Mouse (Mus musculus): ENCODE measurements at regions not wholly inside any gene's neighbourhood (a gene's known extent, or its start where the extent isn't known, plus 50 kb on each side); places are given as distances from the start of the nearest gene placed in this dataset.

GRCm38 (mm10) chr2:178911646-178912045 is 481.3 kb downstream of the Cdh26 start:
- Histone ChIP-seq H3K27ac (replicated peaks) (no peak overlapping the region), H3K4me2 (replicated peaks) (no peak overlapping the region)
- no peak for ATAC-seq (ENCODE audit: low FRiP score, low read depth)

DNA sequence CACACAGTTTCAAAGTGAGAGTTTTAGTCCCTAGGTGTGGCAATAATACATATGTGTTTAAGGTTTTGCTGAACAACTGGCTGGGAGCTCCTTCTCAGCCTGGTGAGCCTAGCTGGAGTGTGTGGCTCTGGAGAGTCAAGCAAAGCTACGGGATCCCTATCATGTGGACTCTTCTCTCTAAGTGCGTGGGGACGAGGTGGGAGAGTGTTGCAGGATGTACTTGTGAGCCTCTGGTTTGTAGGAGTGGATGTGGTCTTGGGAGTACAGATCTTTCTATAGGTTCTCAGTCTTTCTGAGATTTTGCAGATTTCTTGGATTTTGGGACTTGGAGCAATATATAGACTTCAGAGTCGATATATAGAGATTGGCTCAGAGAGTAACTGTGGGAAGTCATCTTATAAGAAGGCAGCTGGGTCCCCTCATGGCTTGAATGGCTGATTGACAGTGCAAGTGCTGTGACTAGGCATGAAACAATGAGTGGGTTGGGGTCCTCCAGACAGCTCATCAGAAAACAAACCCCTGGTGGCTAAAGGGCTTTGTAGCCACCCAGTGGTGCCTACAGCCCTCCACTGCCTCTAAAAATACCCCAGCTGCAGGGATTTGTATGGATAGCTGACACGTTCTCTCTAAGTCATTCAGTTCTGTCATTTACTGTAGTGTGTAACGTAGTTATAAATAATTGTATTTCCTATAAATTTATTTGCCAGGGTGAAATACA is 486.1 kb downstream of the Cdh26 start:
- Histone ChIP-seq H3K4me1 (peaks cover 8% of the 10 kb centered on the region), H3K27me3 (no peaks in the 10 kb centered on the region), H3K4me2 (replicated peaks) (no peak overlapping the region), H3K9me3 (no peaks in the 10 kb centered on the region), H3K9ac (replicated peaks) (no peak overlapping the region), H3K4me3 (no peak overlapping the region), H3K27ac (replicated peaks) (no peak overlapping the region), H3K36me3 (no peaks in the 10 kb centered on the region)
- ATAC-seq (ENCODE audit: low FRiP score, low read depth), result no peak
- WGBS, result 67% methylated on average over 6 of the region's 6 CpGs

More at GRCm38 (mm10) chr2:178911646-178912045, 481.3 kb downstream of the Cdh26 start:
- no peaks in the 10 kb centered on the region for H3K36me3 ChIP-seq
- H3K27me3 ChIP-seq, result no peaks in the 10 kb centered on the region
- H3K9ac ChIP-seq (replicated peaks), result no peak overlapping the region
- H3K9me3 ChIP-seq, result no peaks in the 10 kb centered on the region
- H3K4me1 ChIP-seq, result peaks cover 2% of the 10 kb centered on the region; the same call in 1 of the 2 replicates
- 83% methylated on average over 3 of the region's 3 CpGs for WGBS
- no peak overlapping the region for H3K4me3 ChIP-seq

DNA sequence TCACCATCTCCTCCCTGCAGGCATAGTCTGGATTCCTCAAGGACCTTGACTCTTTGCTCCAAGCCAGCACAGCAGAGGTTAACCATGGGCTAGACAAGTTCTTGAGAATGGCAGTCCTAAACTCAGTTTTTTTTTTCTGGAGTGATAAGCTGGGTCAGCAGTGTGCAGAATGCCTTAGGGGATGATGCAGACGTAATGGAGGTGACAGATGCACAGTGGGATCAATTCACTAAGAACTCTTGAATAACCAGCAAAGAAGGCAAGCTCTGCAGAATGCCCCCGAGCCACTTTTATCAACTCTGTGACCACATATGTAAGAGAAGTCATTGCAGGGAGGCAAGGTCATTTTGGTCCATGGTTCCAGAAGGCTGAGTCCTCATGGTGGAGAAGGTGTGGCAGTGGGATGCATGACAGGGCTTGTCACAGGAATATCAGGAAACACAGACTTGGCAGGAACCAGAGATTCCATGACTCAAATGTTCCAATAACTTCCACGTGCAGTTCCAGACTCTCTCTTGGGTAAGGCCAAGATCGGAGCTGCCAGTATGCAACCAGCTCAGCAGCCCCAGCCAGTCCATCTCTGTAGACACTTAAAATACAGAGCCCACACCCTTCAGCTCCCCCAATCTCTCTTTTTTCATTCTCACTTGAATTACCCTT is 494.3 kb downstream of the Cdh26 start:
- no peak for ATAC-seq (ENCODE audit: low FRiP score, low read depth)
- no peaks in the 10 kb centered on the region; the same call in 1 of the 2 replicates for H3K27me3 ChIP-seq
- WGBS, result 77% methylated on average over 4 of the region's 4 CpGs
- no peak overlapping the region for H3K9ac ChIP-seq (replicated peaks)
- no peak overlapping the region for H3K27ac ChIP-seq (replicated peaks)
- peaks cover 13% of the 10 kb centered on the region for H3K4me1 ChIP-seq
- no peak overlapping the region for H3K4me3 ChIP-seq
- H3K9me3 ChIP-seq, result no peaks in the 10 kb centered on the region
- no peaks in the 10 kb centered on the region for H3K36me3 ChIP-seq
- no peak overlapping the region for H3K4me2 ChIP-seq (replicated peaks)

- WGBS, result 60% methylated on average over 13 of the region's 13 CpGs
- no peaks in the 10 kb centered on the region; the same call in 1 of the 2 replicates for H3K27me3 ChIP-seq
- no peak for ATAC-seq (ENCODE audit: low FRiP score, low read depth)
- no peak overlapping the region for H3K9ac ChIP-seq (replicated peaks)
- no peak overlapping the region for H3K4me3 ChIP-seq
- no peak overlapping the region for H3K27ac ChIP-seq (replicated peaks)
- peaks cover 8% of the 10 kb centered on the region; the same call in 1 of the 2 replicates for H3K4me1 ChIP-seq
- no peaks in the 10 kb centered on the region for H3K36me3 ChIP-seq
- H3K9me3 ChIP-seq, result no peaks in the 10 kb centered on the region
- no peak overlapping the region for H3K4me2 ChIP-seq (replicated peaks)
Measured at GRCm38 (mm10) chr2:178927038-178927660, 496.8 kb downstream of the Cdh26 start.

DNA sequence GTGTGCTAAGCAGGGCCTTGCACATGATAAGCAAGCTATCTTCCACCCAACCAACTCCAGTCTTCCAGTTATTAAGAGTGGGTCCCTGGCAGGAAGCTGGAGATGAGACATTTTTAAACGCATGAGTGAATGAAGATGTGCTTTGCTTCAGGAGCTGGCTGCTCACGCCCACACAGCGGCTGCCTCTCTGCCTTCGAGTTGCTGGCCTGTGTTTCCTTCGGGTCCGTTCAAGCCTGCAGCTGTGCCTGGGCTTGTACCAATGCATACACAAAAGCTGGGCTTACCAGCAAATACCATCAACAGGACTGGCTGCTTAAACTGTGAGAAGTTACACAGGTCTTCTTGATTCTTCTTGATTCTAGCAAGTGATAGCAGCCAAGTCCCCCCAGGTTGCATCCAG is 498.7 kb downstream of the Cdh26 start:
- 82% methylated on average over 6 of the region's 6 CpGs for WGBS
- Histone ChIP-seq H3K36me3 (no peaks in the 10 kb centered on the region), H3K27ac (replicated peaks) (no peak overlapping the region), H3K4me3 (no peak overlapping the region), H3K4me2 (replicated peaks) (no peak overlapping the region), H3K9me3 (no peaks in the 10 kb centered on the region), H3K9ac (replicated peaks) (no peak overlapping the region), H3K4me1 (peaks cover 8% of the 10 kb centered on the region; the same call in 1 of the 2 replicates), H3K27me3 (no peaks in the 10 kb centered on the region; the same call in 1 of the 2 replicates)
- no peak for ATAC-seq (ENCODE audit: low FRiP score, low read depth)

- no peak overlapping the region for H3K4me3 ChIP-seq
- no peak for ATAC-seq (ENCODE audit: low FRiP score, low read depth)
- H3K9me3 ChIP-seq, result no peaks in the 10 kb centered on the region
- no peak overlapping the region for H3K27ac ChIP-seq (replicated peaks)
- no peak overlapping the region for H3K9ac ChIP-seq (replicated peaks)
- no peaks in the 10 kb centered on the region for H3K36me3 ChIP-seq
- no peaks in the 10 kb centered on the region; the same call in 1 of the 2 replicates for H3K27me3 ChIP-seq
- no peak overlapping the region for H3K4me2 ChIP-seq (replicated peaks)
- peaks cover 8% of the 10 kb centered on the region; the same call in 1 of the 2 replicates for H3K4me1 ChIP-seq
- 77% methylated on average over 2 of the region's 2 CpGs for WGBS
Measured at GRCm38 (mm10) chr2:178930125-178930524, 499.8 kb downstream of the Cdh26 start.

DNA sequence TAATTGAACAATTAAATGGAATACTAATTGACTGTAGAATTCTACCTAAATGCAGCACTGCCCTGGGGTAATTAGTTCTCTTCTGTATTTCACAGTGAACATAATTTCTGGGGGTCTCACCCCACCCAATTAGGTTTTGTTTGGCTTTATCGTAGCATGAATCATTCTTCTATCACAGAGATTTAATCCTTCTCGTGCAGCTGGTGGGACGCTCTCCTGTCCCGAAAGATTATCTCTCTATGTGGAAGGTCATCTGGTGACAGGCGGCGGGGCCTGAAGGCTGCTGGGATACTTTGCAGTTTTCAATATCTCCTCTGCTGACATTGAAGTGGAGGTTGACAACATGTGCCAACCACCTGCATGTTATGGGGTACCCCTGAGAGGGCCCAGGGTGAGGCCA is 493.8 kb upstream of the Cdh4 start:
- Histone ChIP-seq H3K4me2 (replicated peaks) (no peak overlapping the region), H3K27ac (replicated peaks) (no peak overlapping the region), H3K4me3 (no peak overlapping the region), H3K4me1 (peaks cover 23% of the 10 kb centered on the region), H3K36me3 (no peaks in the 10 kb centered on the region), H3K9me3 (no peaks in the 10 kb centered on the region), H3K9ac (replicated peaks) (no peak overlapping the region), H3K27me3 (no peaks in the 10 kb centered on the region)
- whole genome bisulfite sequencing, result 36% methylated on average over 6 of the region's 6 CpGs
- ATAC-seq (ENCODE audit: low FRiP score, low read depth), result peak; percentile 23; the same call in 1 of the 2 replicates

GRCm38 (mm10) chr2:178949103-178949502 is 493.1 kb upstream of the Cdh4 start:
- Histone ChIP-seq H3K4me2 (replicated peaks) (no peak overlapping the region), H3K9me3 (no peaks in the 10 kb centered on the region), H3K4me3 (no peak overlapping the region), H3K27ac (replicated peaks) (no peak overlapping the region), H3K9ac (replicated peaks) (no peak overlapping the region), H3K4me1 (peaks cover 23% of the 10 kb centered on the region), H3K27me3 (no peaks in the 10 kb centered on the region), H3K36me3 (no peaks in the 10 kb centered on the region)
- ATAC-seq (ENCODE audit: low FRiP score, low read depth), result peak; percentile 54
- WGBS, result 31% methylated on average over 4 of the region's 4 CpGs

GRCm38 (mm10) chr2:178950304-178950703 is 491.9 kb upstream of the Cdh4 start:
- H3K27me3 ChIP-seq, result no peaks in the 10 kb centered on the region
- H3K9ac ChIP-seq (replicated peaks), result no peak overlapping the region
- no peak for ATAC-seq (ENCODE audit: low FRiP score, low read depth)
- WGBS, result 37% methylated on average over 1 of the region's 1 CpGs
- no peak overlapping the region for H3K4me3 ChIP-seq
- H3K9me3 ChIP-seq, result no peaks in the 10 kb centered on the region
- H3K36me3 ChIP-seq, result no peaks in the 10 kb centered on the region
- no peak overlapping the region for H3K4me2 ChIP-seq (replicated peaks)
- H3K4me1 ChIP-seq, result peaks cover 23% of the 10 kb centered on the region
- no peak overlapping the region for H3K27ac ChIP-seq (replicated peaks)

DNA sequence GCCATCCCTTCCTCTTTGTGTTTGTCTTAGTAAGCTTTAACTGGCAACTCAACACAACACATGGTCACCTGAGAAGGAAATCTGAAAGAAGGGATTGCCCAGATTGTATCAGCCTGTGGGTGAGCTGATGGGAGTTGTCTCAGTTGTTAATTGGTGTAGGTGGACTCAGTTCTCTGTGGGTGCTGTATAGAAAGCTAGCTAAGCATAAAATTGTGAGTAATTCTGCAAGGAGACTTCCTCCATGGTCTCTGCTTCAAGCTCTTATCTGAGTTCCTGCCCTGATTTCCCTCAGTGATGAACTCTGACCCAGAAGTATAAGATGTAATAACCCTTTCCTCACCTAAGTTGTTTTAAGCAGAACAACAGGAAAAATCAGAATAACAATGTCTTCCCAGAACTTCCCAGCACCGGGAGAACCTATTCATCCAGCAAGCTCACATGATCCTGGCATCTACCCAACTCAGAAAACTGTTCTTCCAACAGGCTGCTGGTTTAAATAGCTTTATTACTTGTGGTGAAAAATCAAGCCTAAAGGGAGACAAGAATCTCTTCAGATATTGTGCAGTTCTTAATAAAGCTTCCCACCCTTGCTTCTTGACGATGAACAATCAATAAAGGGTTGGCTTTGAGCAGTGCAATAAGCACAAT is 487.7 kb upstream of the Cdh4 start:
- 85% methylated on average over 2 of the region's 2 CpGs for WGBS
- Histone ChIP-seq H3K4me2 (replicated peaks) (no peak overlapping the region), H3K27me3 (no peaks in the 10 kb centered on the region), H3K36me3 (no peaks in the 10 kb centered on the region), H3K4me1 (peaks cover 13% of the 10 kb centered on the region; the same call in 1 of the 2 replicates), H3K4me3 (no peak overlapping the region), H3K27ac (replicated peaks) (no peak overlapping the region), H3K9me3 (no peaks in the 10 kb centered on the region), H3K9ac (replicated peaks) (no peak overlapping the region)
- no peak for ATAC-seq (ENCODE audit: low FRiP score, low read depth)

DNA sequence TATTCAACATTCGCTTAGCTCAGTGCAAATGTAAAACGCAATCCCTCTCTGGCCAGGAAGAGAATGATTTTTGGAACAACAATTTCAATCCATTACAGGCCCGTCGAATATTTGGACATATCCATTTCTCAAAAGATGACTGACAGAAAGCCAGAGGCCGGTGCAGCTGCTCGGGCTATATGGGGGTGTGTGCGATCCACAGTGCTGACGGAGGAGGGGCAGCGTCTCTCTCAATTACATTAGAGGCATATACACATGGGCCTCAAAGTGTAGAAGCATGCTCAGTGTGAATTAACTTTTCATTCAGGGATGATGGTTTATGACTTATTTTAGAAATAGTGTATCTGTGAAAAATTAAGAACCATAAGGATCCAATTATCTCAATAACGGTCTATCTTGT is 483.4 kb upstream of the Cdh4 start:
- H3K9ac ChIP-seq (replicated peaks), result no peak overlapping the region
- H3K4me1 ChIP-seq, result peaks cover 8% of the 10 kb centered on the region; the same call in 1 of the 2 replicates
- no peaks in the 10 kb centered on the region for H3K36me3 ChIP-seq
- no peaks in the 10 kb centered on the region for H3K27me3 ChIP-seq
- no peak overlapping the region for H3K27ac ChIP-seq (replicated peaks)
- no peaks in the 10 kb centered on the region for H3K9me3 ChIP-seq
- no peak overlapping the region for H3K4me2 ChIP-seq (replicated peaks)
- H3K4me3 ChIP-seq, result no peak overlapping the region
- WGBS, result 79% methylated on average over 10 of the region's 10 CpGs
- no peak for ATAC-seq (ENCODE audit: low FRiP score, low read depth)

- Histone ChIP-seq H3K9me3 (no peaks in the 10 kb centered on the region), H3K4me2 (replicated peaks) (no peak overlapping the region), H3K27ac (replicated peaks) (no peak overlapping the region), H3K27me3 (no peaks in the 10 kb centered on the region), H3K4me1 (peaks cover 8% of the 10 kb centered on the region; the same call in 1 of the 2 replicates), H3K9ac (replicated peaks) (no peak overlapping the region), H3K4me3 (no peak overlapping the region), H3K36me3 (no peaks in the 10 kb centered on the region)
- 70% methylated on average over 6 of the region's 6 CpGs for WGBS
- ATAC-seq (ENCODE audit: low FRiP score, low read depth), result no peak
Measured at GRCm38 (mm10) chr2:178959603-178960002, 482.6 kb upstream of the Cdh4 start.

Measured in midbrain, embryonic 12.5 days (tissue).